8 mouse cellular contexts compared by ENCODE assay signal in genomic region chrX:23692722-23693442, GRCm38 (mm10). TPM values are rescaled to one million over a fixed set of nuclear protein-coding genes. Genes with fewer than 3 reads are reported as not detected.
DNase-seq lines count a peak whose midpoint lies in the region; ATAC-seq and TF ChIP-seq lines count a peak whose summit lies in the region.

Wdr44 (plus strand) TSS chrX:23693051.

- peak within 1 kb of the TSS; percentile 60 for H3K4me3 ChIP-seq in embryonic facial prominence, embryonic 13.5 days
- peak within 1 kb of the TSS; percentile 89 for H3K4me3 ChIP-seq in kidney, adult 2 months (ENCODE audit: insufficient read depth, low read depth, low read length)
- peak within 1 kb of the TSS; percentile 53 for H3K4me3 ChIP-seq in limb, embryonic 12.5 days (replicated peaks)
- H3K4me3 ChIP-seq in midbrain, embryonic 15.5 days = peak within 1 kb of the TSS; percentile 68
- peak within 1 kb of the TSS; percentile 89 for H3K4me3 ChIP-seq in spleen, adult 2 months (ENCODE audit: extremely low read depth, insufficient read depth, insufficient read length)

- peak within 1 kb of the TSS; percentile 77 for H3K9ac ChIP-seq in embryonic facial prominence, embryonic 13.5 days
- peak within 1 kb of the TSS; percentile 58 for H3K9ac ChIP-seq in limb, embryonic 12.5 days (replicated peaks)
- peak within 1 kb of the TSS; percentile 68 for H3K9ac ChIP-seq in midbrain, embryonic 15.5 days

- no peaks in the 10 kb centered on the region for H3K9me3 ChIP-seq in embryonic facial prominence, embryonic 13.5 days
- H3K9me3 ChIP-seq in limb, embryonic 12.5 days = no peaks in the 10 kb centered on the region
- no peaks in the 10 kb centered on the region for H3K9me3 ChIP-seq in midbrain, embryonic 15.5 days

- TF ChIP-seq CTCF in kidney, adult 2 months (conservative IDR thresholded peaks at IDR 0.05; ENCODE audit: insufficient read depth, insufficient read length, low read depth, low read length) = no peak
- no peak for TF ChIP-seq CTCF in spleen, adult 2 months (IDR thresholded peaks at IDR 0.05; ENCODE audit: extremely low read depth, insufficient read depth, insufficient read length, insufficient replicate concordance)

- peak; percentile 96 for DNase-seq in 3134 (ENCODE audit: extremely low read depth, insufficient read length, low spot score)
- DNase-seq in adrenal gland, postnatal 36 days = peak; percentile 94 to 96
- peak; percentile 96 for DNase-seq in heart, adult 18-20 months
- DNase-seq in kidney, adult 2 months = peak; percentile 97
- peak; percentile 83 to 91 for DNase-seq in spleen, adult 2 months (ENCODE audit: low read depth in 1 of 2, low spot score in 2 of 2)

- no peaks in the 10 kb centered on the region for H3K27me3 ChIP-seq in embryonic facial prominence, embryonic 13.5 days
- H3K27me3 ChIP-seq in kidney, adult 2 months (replicated peaks; ENCODE audit: control insufficient read depth, insufficient read depth, low read length) = no peaks in the 10 kb centered on the region
- H3K27me3 ChIP-seq in limb, embryonic 12.5 days = no peaks in the 10 kb centered on the region
- no peaks in the 10 kb centered on the region for H3K27me3 ChIP-seq in midbrain, embryonic 15.5 days (replicated peaks)
- H3K27me3 ChIP-seq in spleen, adult 2 months (ENCODE audit: control insufficient read depth, insufficient read depth, low read length) = no peaks in the 10 kb centered on the region

- 15% methylated on average over 49 of the region's 51 CpGs for WGBS in embryonic facial prominence, embryonic 13.5 days
- under 1% methylated on average over 46 of the region's 51 CpGs for WGBS in kidney, adult 2 months
- WGBS in limb, embryonic 12.5 days = 6% methylated on average over 50 of the region's 51 CpGs
- 12% methylated on average over 51 of the region's 51 CpGs for WGBS in midbrain, embryonic 15.5 days
- WGBS in spleen, adult 2 months = 21% methylated on average over 51 of the region's 51 CpGs

- peaks cover 2% of the 10 kb centered on the region; the same call in 1 of the 2 replicates for H3K4me1 ChIP-seq in embryonic facial prominence, embryonic 13.5 days
- H3K4me1 ChIP-seq in kidney, adult 2 months (ENCODE audit: control insufficient read depth, insufficient read depth, low read length) = no peaks in the 10 kb centered on the region
- no peaks in the 10 kb centered on the region for H3K4me1 ChIP-seq in limb, embryonic 12.5 days (replicated peaks)
- H3K4me1 ChIP-seq in midbrain, embryonic 15.5 days = no peaks in the 10 kb centered on the region
- no peaks in the 10 kb centered on the region; the same call in none of the 2 replicates for H3K4me1 ChIP-seq in spleen, adult 2 months (ENCODE audit: control insufficient read depth, insufficient read depth, insufficient read length)

- peak within 1 kb of the TSS; percentile 79 for H3K27ac ChIP-seq in embryonic facial prominence, embryonic 13.5 days
- peak within 1 kb of the TSS; percentile 77 for H3K27ac ChIP-seq in kidney, adult 2 months (ENCODE audit: insufficient read depth, low read depth, low read length)
- H3K27ac ChIP-seq in limb, embryonic 12.5 days = peak within 1 kb of the TSS; percentile 80
- H3K27ac ChIP-seq in midbrain, embryonic 15.5 days = peak within 1 kb of the TSS; percentile 88
- peak within 1 kb of the TSS; percentile 95 for H3K27ac ChIP-seq in spleen, adult 2 months (ENCODE audit: insufficient read depth, low read length)

- peak; percentile 98 for ATAC-seq in embryonic facial prominence, embryonic 13.5 days (ENCODE audit: insufficient number of reproducible peaks, insufficient read depth, low FRiP score, low TSS enrichment, low read depth)
- ATAC-seq in limb, embryonic 12.5 days (ENCODE audit: insufficient number of reproducible peaks, insufficient read depth, low FRiP score, low TSS enrichment, low read depth) = peak; percentile 99
- ATAC-seq in midbrain, embryonic 15.5 days (replicated peaks) = peak; percentile 99

- peak; percentile 10 for TF ChIP-seq POLR2A in kidney, adult 2 months (IDR thresholded peaks at IDR 0.05; ENCODE audit: low read depth, low read length)
- TF ChIP-seq POLR2A in spleen, adult 2 months (IDR thresholded peaks at IDR 0.05; ENCODE audit: low read depth, low read length) = no peak; the same call in 1 of the 2 replicates

- no peaks in the 10 kb centered on the region for H3K36me3 ChIP-seq in embryonic facial prominence, embryonic 13.5 days
- H3K36me3 ChIP-seq in kidney, adult 2 months (ENCODE audit: control insufficient read depth, insufficient read depth, low read length) = no peaks in the 10 kb centered on the region
- H3K36me3 ChIP-seq in limb, embryonic 12.5 days = no peaks in the 10 kb centered on the region
- no peaks in the 10 kb centered on the region for H3K36me3 ChIP-seq in midbrain, embryonic 15.5 days (replicated peaks)
- no peaks in the 10 kb centered on the region for H3K36me3 ChIP-seq in spleen, adult 2 months (ENCODE audit: control insufficient read depth, insufficient read depth, low read length)

- peak within 1 kb of the TSS; percentile 58 for H3K4me2 ChIP-seq in embryonic facial prominence, embryonic 13.5 days
- H3K4me2 ChIP-seq in limb, embryonic 12.5 days = peak within 1 kb of the TSS; percentile 60
- peak within 1 kb of the TSS; percentile 52 for H3K4me2 ChIP-seq in midbrain, embryonic 15.5 days

RNA-seq across cellular contexts. Expression of gene Wdr44, which starts in this region (rescaled TPM):
- total RNA-seq in adrenal gland, postnatal 36 days (2021) = 10 to 100 TPM; 10.7 to 16.5 TPM
- polyA plus RNA-seq in embryonic facial prominence, embryonic 13.5 days (2015; fragmentation: Nextera tagmentation; extraction: Ambion mirVana) = 9.4 and 9.7 TPM in 2 replicates
- total RNA-seq in heart, adult 18-20 months (2021) = 10 to 100 TPM in 1 of 2 experiments, 1 to 10 TPM in 1; 9.3 to 10.5 TPM
- polyA plus RNA-seq in kidney, adult 2 months (2012; rRNA removed) = 1.3 and 1.7 TPM in 2 replicates
- polyA plus RNA-seq in limb, embryonic 12.5 days (2016; fragmentation: Nextera tagmentation; extraction: Ambion mirVana) = 6.5 and 7.9 TPM in 2 replicates
- polyA plus RNA-seq in midbrain, embryonic 15.5 days (2015; fragmentation: Nextera tagmentation; extraction: Ambion mirVana) = 18.7 and 19.9 TPM in 2 replicates
- 4.3 and 6.9 TPM in 2 replicates for polyA plus RNA-seq in spleen, adult 2 months (2012; rRNA removed)

Comparison
In these comparisons a context has a peak if more than half of its experiments do, and no peak if none do; other contexts are left out.
1. Peak in every context shown above with its lines: DNase-seq, ATAC-seq, H3K4me3 ChIP-seq and H3K27ac ChIP-seq.